Mouse (Mus musculus): ENCODE results near the gene Sgsh. TPM values are rescaled to one million over a fixed set of nuclear protein-coding genes. Genes with fewer than 3 reads are reported as not detected.
A peak's percentile ranks its signal among the peaks of the same experiment; 100 is the strongest.

Sgsh gene
- total RNA-seq, 2 experiments from 2014 or later, result 3.9 to 4.1 TPM

DNA sequence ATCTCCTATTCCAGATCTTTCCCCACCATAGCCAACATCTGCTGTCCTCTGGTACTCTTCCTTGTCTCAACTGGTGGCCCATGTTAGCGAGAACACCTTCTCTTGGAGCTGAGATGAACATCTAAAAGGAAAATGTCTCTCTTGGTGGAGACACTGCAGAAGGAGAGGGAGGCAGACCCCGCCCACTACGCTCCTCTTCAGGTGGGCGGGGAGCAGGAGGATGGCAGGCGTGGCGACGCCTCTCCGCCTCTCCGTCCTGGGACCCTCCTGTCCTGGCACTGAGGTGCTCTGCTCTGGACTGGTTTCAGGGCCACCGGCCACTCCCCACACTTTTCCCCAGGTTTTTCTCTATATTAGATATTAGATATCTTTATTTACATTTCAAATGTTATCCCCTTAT, 44.7 kb downstream of the Sgsh start:
- DNase-seq (ENCODE audit: low spot score in 2 of 2), result no peak

DNA sequence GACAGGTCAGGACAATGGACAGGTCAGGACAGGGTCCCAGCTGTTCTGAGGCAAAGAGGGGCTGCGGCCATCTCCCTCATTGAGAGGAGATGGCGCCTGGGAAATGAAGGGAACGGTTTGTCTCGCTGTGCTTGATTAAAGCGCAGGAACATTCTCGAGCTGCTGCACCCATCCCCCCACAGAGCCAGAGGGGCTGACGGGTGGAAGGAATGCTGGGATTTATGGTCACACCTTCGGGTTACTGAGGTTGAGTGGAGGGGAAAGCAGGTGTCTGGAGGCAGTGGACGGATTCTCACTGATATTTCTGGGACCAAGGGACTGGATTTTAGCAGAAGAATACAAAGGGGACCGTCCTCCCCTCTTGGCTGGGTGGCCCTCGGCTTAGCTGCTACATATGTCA, 47.4 kb downstream of the Sgsh start:
- no peak for DNase-seq (ENCODE audit: low spot score in 2 of 2)

DNA sequence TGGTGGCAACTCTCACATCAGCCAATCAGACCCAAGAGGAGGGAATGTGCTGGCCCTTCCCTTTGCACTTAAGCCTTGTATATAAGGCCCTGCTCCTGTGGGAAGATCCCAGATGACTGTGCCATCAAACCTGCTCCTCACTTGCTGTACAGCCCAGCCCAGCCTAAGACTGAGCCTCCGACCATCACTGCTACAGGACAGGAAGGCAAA, 47.8 kb downstream of the Sgsh start, which contains the start of gene Card14:
TSS of gene Card14 (plus strand) at position 111 of the 210 bp plus-strand sequence.
- no peak for DNase-seq (ENCODE audit: low spot score in 2 of 2)

DNA sequence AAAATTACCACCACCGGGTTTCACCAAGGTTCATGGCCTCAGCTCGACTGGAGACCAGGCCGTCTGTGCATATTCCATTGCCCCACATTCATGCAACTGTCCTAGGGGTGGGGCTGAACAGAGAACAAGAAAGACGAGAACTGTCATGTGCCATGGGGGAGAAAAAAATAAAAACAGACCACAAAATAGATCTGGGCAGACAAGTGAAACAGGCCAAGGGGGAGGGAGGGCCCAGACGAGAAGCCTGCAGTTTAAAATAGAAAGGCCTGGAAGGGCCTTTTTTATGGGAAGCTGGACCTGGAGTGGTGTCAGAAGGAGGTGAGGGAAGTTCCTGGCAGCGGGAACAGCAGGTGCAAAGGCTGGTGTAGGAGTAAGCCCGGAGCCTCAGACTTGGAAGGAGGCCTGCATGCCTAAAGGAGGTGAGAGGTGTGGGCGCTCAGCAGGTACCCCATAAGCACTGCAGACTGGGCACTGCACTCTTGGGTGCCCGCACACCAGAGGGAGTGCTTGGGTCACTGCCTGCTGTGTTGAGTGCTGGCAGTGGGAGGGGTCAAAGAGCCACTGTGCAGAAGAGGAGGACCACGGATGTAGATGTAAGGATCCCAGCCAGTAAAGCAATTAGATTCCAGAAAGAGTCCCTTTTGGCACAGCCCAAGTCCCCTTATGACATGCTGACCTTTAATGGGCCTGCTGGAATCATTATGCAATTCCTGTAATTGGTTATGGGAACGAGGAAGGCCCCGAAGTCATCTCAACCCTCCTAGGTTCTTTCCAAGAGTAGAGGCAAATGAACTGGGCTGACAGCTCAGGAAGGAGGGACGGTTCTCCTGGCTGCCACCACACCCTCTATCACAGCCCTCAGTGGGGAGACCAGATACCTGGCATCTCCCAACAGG, 48.3 kb downstream of the Sgsh start:
- DNase-seq (ENCODE audit: low spot score in 2 of 2), result no peak

DNA sequence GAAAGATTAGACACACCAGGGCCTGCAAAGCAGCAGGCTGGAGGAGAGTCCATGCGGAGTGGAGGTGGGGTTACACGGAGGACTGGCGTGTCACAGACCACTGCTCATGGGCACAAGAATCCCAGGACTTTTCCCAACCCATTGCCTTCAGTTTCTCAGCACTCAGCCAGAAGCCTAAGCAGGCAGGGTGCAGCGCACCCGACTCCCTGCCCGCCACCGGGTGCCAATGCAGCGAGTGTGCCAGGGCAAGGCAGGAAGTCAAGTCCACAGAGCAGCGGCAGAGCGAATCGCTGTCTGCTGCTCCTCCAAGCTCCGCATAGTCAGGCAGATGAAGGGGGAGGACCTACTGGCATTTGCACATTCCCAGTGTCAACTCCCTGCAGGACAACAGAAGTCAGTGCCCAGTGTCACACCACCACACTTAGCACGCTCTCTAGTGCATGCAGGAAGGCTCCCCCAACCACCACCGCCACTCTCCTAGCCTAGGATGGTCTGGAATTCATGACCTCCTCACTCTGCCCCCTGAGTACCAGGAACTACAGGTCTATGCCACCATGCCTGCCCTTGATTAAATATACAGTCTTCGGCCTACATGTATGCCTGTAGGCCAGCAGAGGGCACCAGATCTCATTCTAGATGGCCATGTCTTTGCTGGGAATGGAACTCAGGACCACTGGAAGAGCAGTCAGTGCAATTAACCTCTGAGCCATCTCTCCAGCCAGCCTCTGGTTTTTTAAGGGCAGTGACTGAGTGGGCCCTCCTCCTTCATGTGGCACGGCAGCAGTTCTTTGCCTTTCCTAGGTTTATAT, 50.2 kb downstream of the Sgsh start:
- peak in 1 of 2 experiments; percentile 30 for DNase-seq (ENCODE audit: low spot score in 2 of 2)

DNA sequence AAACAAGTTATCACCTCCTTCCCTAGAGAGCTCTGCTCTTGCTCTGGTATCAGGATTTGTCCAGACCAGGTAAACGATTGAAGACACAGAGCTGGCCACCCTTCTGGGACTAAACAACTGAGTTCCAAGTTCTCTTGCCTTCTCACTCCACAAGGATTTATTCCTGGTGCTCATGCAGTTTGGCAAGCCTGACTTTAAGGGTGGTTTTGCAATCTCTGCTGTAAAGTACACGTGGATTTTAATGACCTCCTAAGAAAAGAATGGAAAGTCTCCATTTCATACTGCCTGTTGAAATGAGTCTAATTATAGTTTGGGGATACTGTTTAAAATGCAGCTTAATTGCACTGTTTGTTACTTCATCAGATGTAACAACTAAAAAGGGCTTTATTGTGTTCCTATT, 54.4 kb downstream of the Sgsh start:
- DNase-seq (ENCODE audit: low spot score in 2 of 2), result no peak

DNA sequence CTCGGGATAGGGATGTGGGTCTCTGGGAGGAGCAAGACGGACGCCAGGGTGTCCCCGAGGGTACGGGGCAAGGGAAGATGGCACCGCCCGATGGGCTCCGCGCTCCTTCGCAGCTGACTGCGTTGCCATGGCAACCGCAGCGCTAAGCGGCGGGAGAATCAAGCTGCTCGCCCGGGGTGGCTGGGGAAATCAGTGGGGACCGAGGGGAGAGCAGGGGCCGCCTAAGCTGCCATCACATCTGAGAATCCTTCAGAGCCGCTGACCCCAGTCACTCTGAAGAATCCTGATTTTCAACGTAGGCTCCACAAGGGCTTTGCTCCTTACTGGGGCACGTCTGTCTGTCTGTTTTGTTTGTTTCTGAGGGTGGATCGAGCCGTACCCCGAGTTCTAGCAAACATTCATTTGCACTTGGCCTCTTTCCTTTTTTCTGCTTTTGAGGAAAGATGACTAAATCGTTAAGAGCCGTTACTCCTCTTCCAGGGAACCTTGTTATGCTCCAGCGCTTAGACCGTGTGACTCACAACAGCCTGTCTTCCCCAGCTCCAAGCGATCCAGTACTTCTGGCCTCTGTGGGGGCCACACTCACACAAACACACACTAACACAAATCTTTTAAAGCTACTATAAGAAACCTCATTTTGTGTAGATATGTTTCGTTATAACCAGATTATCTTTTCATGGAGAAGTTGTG, 54.9 kb downstream of the Sgsh start:
- no peak for DNase-seq (ENCODE audit: low spot score in 2 of 2)

DNA sequence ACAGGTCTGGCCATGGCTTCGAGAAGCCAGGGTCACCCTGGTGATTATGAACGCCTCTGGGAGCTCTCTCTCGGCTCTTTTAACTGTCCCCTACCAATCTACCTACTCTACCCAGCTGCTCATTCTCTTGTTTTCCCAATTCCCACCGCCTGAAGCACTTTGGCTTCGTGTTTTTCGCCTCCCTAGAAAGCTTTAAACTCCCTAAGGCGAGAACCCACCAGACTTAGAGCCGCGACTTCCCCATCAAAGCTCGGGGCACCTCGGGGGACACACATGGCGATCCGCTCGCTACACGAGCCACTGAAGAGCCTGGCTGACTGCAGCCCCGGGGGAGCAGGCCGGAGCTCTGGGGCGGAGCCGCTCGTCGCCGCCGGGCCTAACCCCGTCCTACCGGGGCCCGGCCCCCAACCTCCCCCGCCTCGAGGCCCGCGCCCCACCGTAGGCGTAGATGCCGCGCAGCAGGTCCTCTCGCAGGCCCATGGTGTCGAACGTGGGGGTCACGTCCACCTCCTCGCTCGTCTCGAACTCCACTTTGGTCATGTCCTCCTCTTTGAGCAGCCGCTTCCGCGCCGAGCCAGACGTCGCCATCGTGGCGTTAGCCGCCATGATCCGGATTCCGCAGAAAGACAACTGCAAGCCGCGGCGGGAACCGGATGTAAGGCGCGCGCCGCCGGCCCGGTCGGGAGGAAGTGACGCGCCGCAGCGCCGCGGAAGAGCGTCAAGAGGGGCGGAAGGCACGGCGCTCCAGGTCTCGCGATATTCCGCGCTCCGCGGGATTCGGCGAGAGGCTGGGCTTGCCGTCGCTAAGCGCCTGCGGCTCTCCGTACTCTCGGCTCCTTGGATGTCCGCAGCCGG, 55.7 kb downstream of the Sgsh start, which contains the start of gene Eif4a3:
TSS of gene Eif4a3 (minus strand) at position 699 of the 855 bp plus-strand sequence.
- DNase-seq (ENCODE audit: low spot score in 2 of 2), result peak; percentile 96 to 97

DNA sequence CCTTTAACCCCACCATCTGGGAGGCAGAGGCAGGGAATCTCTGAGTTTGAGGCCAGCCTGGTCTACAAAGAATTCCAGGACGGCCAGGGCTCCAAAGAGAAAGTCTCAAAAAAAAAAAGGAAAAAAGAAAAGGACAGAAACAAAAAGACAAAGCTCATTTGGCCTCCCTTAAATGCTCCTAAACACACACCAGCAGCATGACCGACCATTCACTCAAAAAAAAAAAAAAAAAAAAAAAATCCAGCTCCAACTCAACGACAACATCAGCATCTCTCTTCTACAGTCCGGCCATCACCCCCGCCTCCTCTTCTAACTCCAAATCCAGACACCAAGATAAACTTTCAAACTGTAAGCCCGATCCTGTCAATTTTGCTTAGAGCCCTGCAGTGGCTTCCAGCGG, 56.4 kb downstream of the Sgsh start:
- no peak for DNase-seq (ENCODE audit: low spot score in 2 of 2)

DNA sequence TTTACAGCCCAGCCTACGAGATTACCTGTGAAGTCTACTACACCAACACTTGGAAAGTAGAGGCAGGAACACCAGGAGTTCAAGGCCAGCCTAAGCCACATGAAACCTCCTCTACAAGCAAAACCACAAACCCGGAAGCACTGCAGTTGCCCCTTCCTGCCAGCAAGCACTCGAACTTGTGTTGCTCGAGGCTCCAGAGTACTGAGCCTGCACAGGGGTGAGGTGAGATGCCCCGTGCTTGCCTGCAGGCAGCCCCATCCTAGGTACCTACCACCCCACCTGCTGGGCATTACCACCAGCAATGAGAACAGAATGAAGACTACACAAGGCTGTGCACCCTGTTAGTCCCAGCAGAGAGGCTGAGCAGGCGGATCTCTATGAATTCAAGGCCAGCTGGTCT, 57.3 kb downstream of the Sgsh start:
- no peak for DNase-seq (ENCODE audit: low spot score in 2 of 2)

Small RNAs within 50 kb of the gene (microRNA-seq; reads per million reads assigned to microRNA genes)
- 0 to 0.50 reads per million in 2 experiments for gene Mir1932

Other genes starting within 250 kb of the Sgsh start
- gene Tbc1d16, start 127.0 kb downstream of the Sgsh start, total RNA-seq (2021), result 10 to 100 TPM; 24.8 to 27.5 TPM
- under 1 TPM; 0.70 to 0.91 TPM for gene Ccdc40, start 127.0 kb downstream of the Sgsh start, total RNA-seq (2021)
- gene Gaa, start 87.6 kb downstream of the Sgsh start, total RNA-seq (2021), result 100 to 1,000 TPM; 242 to 279 TPM
- gene Eif4a3, start 55.4 kb downstream of the Sgsh start, total RNA-seq (2021), result 10 to 100 TPM; 75.9 to 83.0 TPM
- under 1 TPM; 0.12 to 0.28 TPM for gene Card14, start 47.8 kb downstream of the Sgsh start, total RNA-seq (2021)
- 1 to 10 TPM; 3.4 to 4.0 TPM for gene Slc26a11, start within 50 bp of the Sgsh start, total RNA-seq (2021)
- gene Rnf213, start 37.6 kb upstream of the Sgsh start, total RNA-seq (2021), result 1 to 10 TPM; 3.6 to 4.0 TPM
- gene Endov, start 135.8 kb upstream of the Sgsh start, total RNA-seq (2021), result 10 to 100 TPM; 32.2 to 35.1 TPM
- gene Nptx1, start 192.2 kb upstream of the Sgsh start, total RNA-seq (2021), result 100 to 1,000 TPM; 226 to 265 TPM
- 10 to 100 TPM; 63.1 to 64.1 TPM for gene Rptor, start 247.4 kb upstream of the Sgsh start, total RNA-seq (2021)